Mouse (Mus musculus) liver, embryonic 14.5 days (tissue): Measurements from ENCODE around the gene Timm8a1. TPM values are rescaled to one million over a fixed set of nuclear protein-coding genes. Genes with fewer than 3 reads are reported as not detected.
A peak's percentile ranks its signal among the peaks of the same experiment; 100 is the strongest.

ENCODE experiments used
- ATAC-seq: fragments of 200-750 bp; cut with Nextera tagmentation; 2 replicates; pipeline ENCODE4 v1.8.0; 2017; ENCODE audit warnings: moderate number of reproducible peaks, mild to moderate bottlenecking, moderate library complexity; ENCODE audit not compliant: insufficient read depth
- DNase-seq, 3 experiments: peaks; one replicate each; pipeline ENCODE4 v3.0.0-alpha.2; 2012 to 2013; ENCODE audit warnings: low read depth in 3 of 3, low spot score in 3 of 3
- H3K27ac ChIP-seq: fragments of 300-500 bp; sonication (generic); 2 replicates; pipeline ENCODE4 v1.5.1; 2014; ENCODE audit warnings: moderate library complexity, mild to moderate bottlenecking, control low read depth, inconsistent platforms
- H3K27me3 ChIP-seq: fragments of 300-500 bp; sonication (generic); 2 replicates; pipeline ENCODE4 v1.6.1; 2014; ENCODE audit warnings: mild to moderate bottlenecking, low read length, moderate library complexity; ENCODE audit not compliant: control insufficient read depth, insufficient read depth
- H3K36me3 ChIP-seq: fragments of 300-500 bp; sonication (generic); replicated peaks from 2 replicates; pipeline ENCODE4 v1.6.1; 2014; ENCODE audit warnings: low read depth; ENCODE audit not compliant: control insufficient read depth, insufficient read depth
- H3K4me1 ChIP-seq, 2 experiments: fragments of 200-500 bp in 1 of 2; fragments of 300-500 bp in 1 of 2; sonication (generic) in 1 of 2; replicated peaks; 2 replicates each; pipeline ENCODE4 v1.6.1; 2012 to 2014; ENCODE audit warnings: antibody characterized with exemption in 1 of 2, inconsistent platforms in 1 of 2, low read length in 1 of 2; ENCODE audit not compliant: control insufficient read depth in 2 of 2, insufficient read depth in 2 of 2
- H3K4me2 ChIP-seq: fragments of 300-500 bp; sonication (generic); 2 replicates; pipeline ENCODE4 v1.6.1; 2014; ENCODE audit warnings: low read depth, mild to moderate bottlenecking, control low read depth, moderate library complexity
- H3K4me3 ChIP-seq, 2 experiments: fragments of 200-500 bp in 1 of 2; fragments of 300-500 bp in 1 of 2; sonication (generic) in 1 of 2; 2 replicates each; pipeline ENCODE4 v1.5.1; 2012 to 2014; ENCODE audit warnings: low read depth in 2 of 2, low read length in 2 of 2, mild to moderate bottlenecking in 2 of 2, control low read depth in 1 of 2, inconsistent platforms in 1 of 2, moderate library complexity in 1 of 2; ENCODE audit not compliant: insufficient read depth in 1 of 2
- H3K9ac ChIP-seq: fragments of 300-500 bp; sonication (generic); replicated peaks from 2 replicates; pipeline ENCODE4 v1.6.1; 2014; ENCODE audit warnings: mild to moderate bottlenecking, control low read depth, moderate library complexity
- H3K9me3 ChIP-seq: fragments of 300-500 bp; sonication (generic); 2 replicates; pipeline ENCODE4 v1.6.1; 2016; ENCODE audit warnings: low read length, mixed read lengths; ENCODE audit not compliant: control insufficient read depth
- CTCF ChIP-seq: IDR thresholded peaks from 2 replicates; pipeline ENCODE4 v1.5.1; 2016; ENCODE audit warnings: antibody characterized with exemption, low read depth, control low read depth
- EP300 ChIP-seq: IDR thresholded peaks from 2 replicates; pipeline ENCODE4 v1.6.1; 2016; ENCODE audit warnings: antibody characterized with exemption, low read depth
- WGBS: fragments of 180-500 bp; shearing (Covaris S2); extraction: QIAGEN DNeasy Blood & Tissue Kit; methylation state at CpG from one replicate; pipeline ENCODE4 v1.1.7; 2014; ENCODE audit not compliant: insufficient replicate concordance; 5-methylcytosine and 5-hydroxymethylcytosine counted together
- polyA plus RNA-seq, 2 experiments: library from polyadenylated mRNA; depleted of rRNA in 1 of 2; stranded (reverse) in 1 of 2; unstranded in 1 of 2; fragments of >200 nt; fragmentation: Nextera tagmentation in 1 of 2; extraction: Ambion mirVana in 1 of 2; gene quantifications; 2 replicates each; pipeline versions ENCODE4 v1.2.1 to v1.2.3; 2012 to 2014

The Timm8a1 gene
- polyA plus RNA-seq, 2 experiments: 18.7 to 92.8 TPM

DNA sequence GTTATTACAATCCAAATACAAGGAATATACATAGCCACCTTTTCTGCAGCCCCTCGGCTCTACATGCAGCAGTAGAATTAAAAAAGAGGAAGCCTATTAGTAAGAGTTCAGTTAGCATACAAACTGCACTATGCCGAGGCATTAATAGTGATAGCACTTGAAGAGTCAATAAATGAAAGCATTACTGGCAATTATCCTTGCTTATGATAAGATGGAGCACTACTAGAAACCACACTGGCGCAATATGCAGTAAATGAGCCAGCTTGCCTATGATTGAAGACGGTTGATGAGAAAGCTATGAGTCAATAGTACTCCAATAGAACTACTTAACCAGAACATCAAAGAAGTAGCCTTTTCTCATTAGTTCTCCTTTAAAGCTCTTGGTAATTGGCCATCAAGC is 36.2 kb upstream of the Timm8a1 start:
- H3K9me3 ChIP-seq: no peaks in the 10 kb centered on the region
- no peak overlapping the region for H3K27ac ChIP-seq
- no peaks in the 10 kb centered on the region for H3K27me3 ChIP-seq
- TF ChIP-seq CTCF (no peak), EP300 (no peak)
- H3K4me3 ChIP-seq: no peak overlapping the region
- 55% methylated on average over 4 of the region's 4 CpGs for WGBS
- ATAC-seq: no peak
- H3K9ac ChIP-seq: no peak overlapping the region
- DNase-seq: no peak
- no peaks in the 10 kb centered on the region for H3K36me3 ChIP-seq
- no peak overlapping the region for H3K4me2 ChIP-seq
- 0 out of 4 replicates have a peak, but pooled peaks cover 0 to 3% of the 10 kb centered on the region in 2 experiments for H3K4me1 ChIP-seq

DNA sequence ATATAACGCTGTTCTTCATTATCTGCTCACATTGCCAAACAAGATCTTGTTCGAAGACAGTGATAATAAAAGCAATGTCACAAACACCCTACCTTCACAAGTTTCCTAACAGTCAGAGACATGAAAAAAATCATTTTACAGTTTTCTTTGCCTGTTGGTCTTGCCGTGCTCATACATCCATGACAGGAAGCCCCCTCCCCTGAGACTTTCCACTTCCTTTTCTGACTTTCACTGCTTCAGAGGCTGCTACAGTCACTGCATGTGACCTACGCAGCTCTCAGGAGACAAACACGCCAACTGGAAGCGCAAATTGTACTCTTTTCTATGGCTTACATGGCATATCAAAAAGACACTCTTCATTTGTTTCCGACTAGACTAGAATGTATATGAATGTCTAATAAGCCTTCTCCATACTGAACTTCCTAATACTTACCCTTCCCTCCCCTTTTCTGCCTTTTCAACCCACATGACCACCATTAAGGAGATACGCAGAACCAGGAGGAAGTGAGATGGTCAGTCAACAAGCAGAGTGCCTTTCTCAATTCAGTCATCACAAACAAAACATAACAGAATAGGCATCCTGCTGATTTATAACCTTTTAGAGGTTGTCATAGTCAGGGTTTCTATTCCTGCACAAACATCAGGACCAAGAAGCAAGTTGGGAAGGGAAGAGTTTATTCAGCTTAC is 25.0 kb upstream of the Timm8a1 start:
- ATAC-seq (no peak), DNase-seq (no peak)
- Histone ChIP-seq H3K4me1 (no peaks in the 10 kb centered on the region), H3K27me3 (no peaks in the 10 kb centered on the region), H3K9me3 (no peaks in the 10 kb centered on the region), H3K4me3 (no peak overlapping the region), H3K27ac (no peak overlapping the region), H3K36me3 (no peaks in the 10 kb centered on the region), H3K9ac (no peak overlapping the region), H3K4me2 (no peak overlapping the region)
- WGBS: 64% methylated on average over 8 of the region's 8 CpGs
- TF ChIP-seq CTCF: no peak
- no peak for TF ChIP-seq EP300

DNA sequence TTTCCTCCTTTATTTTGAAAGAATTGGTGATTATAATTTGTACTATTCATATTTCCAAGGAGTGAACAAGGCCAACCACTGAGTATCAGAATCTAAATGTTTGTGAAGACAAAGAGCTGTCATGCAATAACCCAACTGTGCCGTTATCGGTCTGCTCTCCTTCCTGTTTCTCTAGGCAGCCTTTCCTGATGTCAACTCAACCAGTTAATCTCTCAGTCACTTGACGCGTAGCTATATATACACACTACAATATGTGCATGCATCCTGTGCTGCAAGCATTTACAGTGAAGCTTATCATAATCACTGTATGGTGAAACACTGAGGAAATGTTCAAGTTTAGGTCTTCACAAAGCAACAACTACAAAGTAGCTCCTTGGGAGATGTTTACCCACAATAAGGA is 22.7 kb upstream of the Timm8a1 start:
- H3K4me2 ChIP-seq: no peak overlapping the region
- peak; percentile 37; the same call in 1 of the 2 replicates for ATAC-seq
- no peak for TF ChIP-seq EP300
- no peak for TF ChIP-seq CTCF
- H3K27ac ChIP-seq: no peak overlapping the region
- WGBS: 22% methylated on average over 4 of the region's 4 CpGs
- no peak for DNase-seq
- H3K9ac ChIP-seq: no peak overlapping the region
- H3K36me3 ChIP-seq: no peaks in the 10 kb centered on the region
- no peak overlapping the region for H3K4me3 ChIP-seq
- no peaks in the 10 kb centered on the region for H3K9me3 ChIP-seq
- no peaks in the 10 kb centered on the region for H3K4me1 ChIP-seq
- H3K27me3 ChIP-seq: no peaks in the 10 kb centered on the region

DNA sequence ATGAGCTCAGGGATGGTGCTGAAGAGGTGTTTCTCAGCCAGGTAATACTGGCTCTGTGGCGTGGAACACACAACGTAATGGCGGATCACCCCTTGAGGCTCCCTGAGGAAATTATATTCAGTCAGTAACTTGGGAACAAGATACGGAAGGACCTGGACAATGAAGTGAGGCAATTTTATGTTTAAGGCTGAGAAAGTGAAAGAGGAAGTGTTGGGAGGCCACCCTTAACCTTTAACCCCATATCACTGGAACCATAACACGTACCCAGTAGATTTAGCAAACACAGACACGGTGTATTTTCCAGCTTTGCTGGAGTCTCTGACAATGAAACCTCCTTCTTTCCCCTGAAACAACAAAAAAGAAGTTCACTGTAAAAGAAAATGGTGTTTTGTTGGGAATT is 12.8 kb upstream of the Timm8a1 start:
- H3K4me1 ChIP-seq: no peaks in the 10 kb centered on the region

DNA sequence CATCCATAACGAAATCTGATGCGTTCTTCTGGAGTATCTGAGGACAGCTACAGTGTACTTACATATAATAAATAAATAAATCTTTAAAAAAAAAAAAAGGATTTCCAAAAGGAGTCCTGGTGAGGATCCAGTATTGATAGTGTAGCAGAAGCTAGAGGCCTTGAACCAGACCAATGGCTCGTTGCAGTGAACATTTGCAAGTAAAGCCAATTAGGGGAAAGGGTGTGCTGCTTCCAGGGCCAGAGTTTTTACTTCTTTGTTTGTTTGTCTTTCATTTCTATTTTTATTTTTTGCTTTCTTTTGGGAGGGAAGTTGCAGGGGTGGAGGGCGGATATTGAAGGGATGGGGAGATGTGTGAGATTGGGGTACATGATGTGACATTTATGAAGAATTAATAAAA is 11.7 kb upstream of the Timm8a1 start:
- TF ChIP-seq EP300 (no peak), CTCF (no peak)
- Histone ChIP-seq H3K4me3 (no peak overlapping the region), H3K36me3 (no peaks in the 10 kb centered on the region), H3K27ac (no peak overlapping the region), H3K4me2 (no peak overlapping the region), H3K9ac (no peak overlapping the region), H3K4me1 (no peaks in the 10 kb centered on the region), H3K27me3 (no peaks in the 10 kb centered on the region), H3K9me3 (no peaks in the 10 kb centered on the region)
- DNase-seq (no peak), ATAC-seq (no peak)
- WGBS: 88% methylated on average over 4 of the region's 4 CpGs

More for the DNA sequence above, 12.8 kb upstream of the Timm8a1 start:
- no peak for TF ChIP-seq CTCF
- no peak for TF ChIP-seq EP300
- 62% methylated on average over 6 of the region's 6 CpGs for WGBS
- Histone ChIP-seq H3K4me2 (no peak overlapping the region), H3K36me3 (no peaks in the 10 kb centered on the region), H3K27me3 (no peaks in the 10 kb centered on the region), H3K4me3 (no peak overlapping the region), H3K27ac (no peak overlapping the region), H3K9ac (no peak overlapping the region), H3K9me3 (no peaks in the 10 kb centered on the region)
- ATAC-seq (no peak), DNase-seq (no peak)
